Mouse (Mus musculus) forebrain, embryonic 15.5 days (tissue): ENCODE results near the gene Tab1. TPM values are rescaled to one million over a fixed set of nuclear protein-coding genes. Genes with fewer than 3 reads are reported as not detected.

Experiments used
- ATAC-seq: fragments of 200-750 bp; cut with Nextera tagmentation; replicated peaks from 2 replicates; pipeline ENCODE4 v1.8.0; 2017; ENCODE audit warnings: mild to moderate bottlenecking, moderate TSS enrichment, moderate library complexity
- H3K27ac ChIP-seq: fragments of 300-500 bp; sonication (generic); replicated peaks from 2 replicates; pipeline ENCODE4 v1.5.1; 2015; ENCODE audit warnings: mild to moderate bottlenecking, inconsistent platforms
- H3K27me3 ChIP-seq: fragments of 300-500 bp; sonication (generic); 2 replicates; pipeline ENCODE4 v1.6.1; 2015; ENCODE audit warnings: inconsistent platforms
- H3K36me3 ChIP-seq: fragments of 300-500 bp; sonication (generic); 2 replicates; pipeline ENCODE4 v1.6.1; 2015; ENCODE audit warnings: mild to moderate bottlenecking, inconsistent platforms
- H3K4me1 ChIP-seq: fragments of 300-500 bp; sonication (generic); 2 replicates; pipeline ENCODE4 v1.6.1; 2015; ENCODE audit warnings: inconsistent platforms
- H3K4me2 ChIP-seq: fragments of 300-500 bp; sonication (generic); replicated peaks from 2 replicates; pipeline ENCODE4 v1.6.1; 2015; ENCODE audit warnings: mild to moderate bottlenecking, inconsistent platforms
- H3K4me3 ChIP-seq: fragments of 300-500 bp; sonication (generic); 2 replicates; pipeline ENCODE4 v1.5.1; 2015; ENCODE audit warnings: mild to moderate bottlenecking, inconsistent platforms
- H3K9ac ChIP-seq: fragments of 300-500 bp; sonication (generic); replicated peaks from 2 replicates; pipeline ENCODE4 v1.6.1; 2015; ENCODE audit warnings: mild to moderate bottlenecking, inconsistent platforms
- H3K9me3 ChIP-seq: fragments of 300-500 bp; sonication (generic); 2 replicates; pipeline ENCODE4 v1.6.1; 2016; ENCODE audit warnings: inconsistent platforms
- WGBS: fragments of 180-500 bp; shearing (Covaris S2); methylation state at CpG from one replicate; pipeline ENCODE4 v1.1.7; 2015; ENCODE audit warnings: mixed read lengths; 5-methylcytosine and 5-hydroxymethylcytosine counted together
- polyA plus RNA-seq: library from polyadenylated mRNA; unstranded; fragments of >200 nt; fragmentation: Nextera tagmentation; extraction: Ambion mirVana; gene quantifications from 2 replicates; pipeline ENCODE4 v1.2.1, GENCODE M21; 2015

Tab1 gene
- polyA plus RNA-seq, 1 experiment from 2014 or later = 41.1 TPM

GRCm38 (mm10) chr15:80173001-80173771 lies 40.3 kb downstream of the Tab1 start, which contains the start of gene Mgat3:
Mgat3 (plus strand) TSS chr15:80173721.
- Histone ChIP-seq H3K9ac (peak within 1 kb of the TSS; percentile 99), H3K27me3 (no peaks in the 10 kb centered on the region), H3K4me2 (peak within 1 kb of the TSS; percentile 85), H3K4me3 (peak within 1 kb of the TSS; percentile 79), H3K36me3 (no peaks in the 10 kb centered on the region), H3K27ac (peak within 1 kb of the TSS; percentile 93), H3K9me3 (no peaks in the 10 kb centered on the region), H3K4me1 (peaks cover 33% of the 10 kb centered on the region)
- 3% methylated on average over 34 of the region's 85 CpGs for WGBS
- ATAC-seq = peak; percentile 72

- H3K27me3 ChIP-seq = no peaks in the 10 kb centered on the region
- WGBS = under 1% methylated on average over 55 of the region's 60 CpGs
- H3K4me2 ChIP-seq = peak overlapping the region; percentile 85
- H3K36me3 ChIP-seq = no peaks in the 10 kb centered on the region
- peaks cover 33% of the 10 kb centered on the region for H3K4me1 ChIP-seq
- H3K27ac ChIP-seq = peak overlapping the region; percentile 93
- H3K4me3 ChIP-seq = peak overlapping the region; percentile 79
- ATAC-seq = peak; percentile 72
- H3K9me3 ChIP-seq = no peaks in the 10 kb centered on the region
- H3K9ac ChIP-seq = peak overlapping the region; percentile 99
Observed at GRCm38 (mm10) chr15:80173781-80174597, 41.1 kb downstream of the Tab1 start.

DNA sequence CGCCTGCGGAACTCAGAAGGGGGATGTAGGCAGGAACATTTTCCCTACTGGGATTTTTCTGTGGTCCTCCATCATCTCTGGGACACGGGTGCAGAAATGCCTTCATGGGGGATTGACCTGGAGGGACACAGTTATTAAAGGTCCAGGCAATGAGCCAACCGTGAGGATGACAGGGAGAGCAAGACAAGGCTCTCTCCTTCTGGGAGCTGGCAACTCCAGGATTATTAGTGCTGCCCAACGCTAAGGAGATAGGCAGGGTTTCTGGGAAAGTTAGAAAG lies 41.6 kb downstream of the Tab1 start:
- 0% methylated on average over 5 of the region's 5 CpGs for WGBS
- ATAC-seq = no peak

DNA sequence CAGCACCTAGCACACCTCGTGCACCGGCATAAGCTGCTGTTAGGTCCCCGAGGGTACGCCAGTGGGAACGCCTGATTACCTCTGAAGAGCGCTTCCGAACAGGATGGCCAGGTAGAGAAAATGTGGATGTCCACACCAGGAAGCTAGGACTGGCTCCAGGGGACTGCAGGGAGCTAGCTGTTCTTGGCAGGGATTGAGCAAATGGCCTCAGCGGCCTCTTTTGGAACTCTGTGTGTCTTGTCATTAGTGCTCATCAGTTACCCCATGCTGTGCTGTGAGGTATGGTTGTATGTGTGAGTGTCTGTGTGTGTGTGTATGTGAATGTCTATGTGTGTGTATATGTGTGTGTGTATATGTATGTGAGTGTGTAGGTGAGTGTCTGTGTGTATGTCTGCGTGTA lies 42.4 kb downstream of the Tab1 start:
- WGBS = 72% methylated on average over 9 of the region's 9 CpGs
- Histone ChIP-seq H3K4me3 (peak overlapping the region; percentile 79), H3K9me3 (no peaks in the 10 kb centered on the region), H3K9ac (no peak overlapping the region), H3K27ac (no peak overlapping the region), H3K4me2 (peak overlapping the region; percentile 85), H3K36me3 (no peaks in the 10 kb centered on the region), H3K4me1 (peaks cover 33% of the 10 kb centered on the region), H3K27me3 (no peaks in the 10 kb centered on the region)
- ATAC-seq = no peak

More for the DNA sequence above, 41.6 kb downstream of the Tab1 start:
- no peaks in the 10 kb centered on the region for H3K9me3 ChIP-seq
- peak overlapping the region; percentile 79 for H3K4me3 ChIP-seq
- peak overlapping the region; percentile 85 for H3K4me2 ChIP-seq
- no peaks in the 10 kb centered on the region for H3K36me3 ChIP-seq
- H3K4me1 ChIP-seq = peaks cover 33% of the 10 kb centered on the region
- H3K9ac ChIP-seq = peak overlapping the region; percentile 99
- no peaks in the 10 kb centered on the region for H3K27me3 ChIP-seq
- peak overlapping the region; percentile 93 for H3K27ac ChIP-seq

DNA sequence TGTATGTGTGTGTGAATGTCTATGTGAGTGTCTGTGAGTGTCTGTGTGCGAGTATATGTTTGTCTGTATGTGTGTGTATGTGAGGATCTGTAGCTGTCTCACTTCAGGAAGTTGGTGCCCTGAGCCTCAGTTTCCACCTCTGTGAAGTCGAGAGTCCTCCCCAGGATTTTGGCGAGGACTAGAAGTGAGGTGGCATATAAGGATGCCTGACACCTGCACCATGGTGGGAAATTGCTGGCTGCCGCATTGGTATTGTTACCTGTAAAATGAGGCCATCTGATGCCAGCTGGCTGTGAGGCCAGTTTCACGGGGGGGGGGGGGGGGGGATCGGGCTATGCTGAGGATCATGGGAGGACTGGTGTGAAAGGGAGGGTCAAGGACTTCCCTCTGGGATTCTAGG lies 42.8 kb downstream of the Tab1 start:
- Histone ChIP-seq H3K27me3 (no peaks in the 10 kb centered on the region), H3K9me3 (no peaks in the 10 kb centered on the region), H3K4me3 (no peak overlapping the region), H3K9ac (no peak overlapping the region), H3K4me2 (peak overlapping the region; percentile 85), H3K36me3 (no peaks in the 10 kb centered on the region), H3K27ac (no peak overlapping the region), H3K4me1 (peaks cover 33% of the 10 kb centered on the region)
- WGBS = 61% methylated on average over 6 of the region's 6 CpGs
- ATAC-seq = no peak

DNA sequence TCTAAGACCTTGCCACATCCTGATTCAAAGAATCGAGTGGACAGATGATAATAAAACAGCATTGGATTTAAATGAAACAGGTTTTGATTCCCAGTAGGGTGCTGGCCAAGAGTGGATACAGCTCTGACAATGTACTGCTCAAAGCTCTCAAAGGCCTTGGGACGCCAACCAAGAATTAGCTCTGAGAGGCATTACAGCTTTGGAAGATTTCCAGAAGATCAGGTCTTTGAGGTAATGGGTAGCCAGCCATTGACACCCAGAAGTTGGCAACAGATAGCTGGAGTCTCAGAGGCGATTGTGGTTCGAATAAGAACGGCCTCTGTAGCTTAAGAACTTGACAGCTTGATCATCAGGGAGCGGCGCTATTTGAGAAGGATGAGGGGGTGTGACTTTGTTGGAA lies 48.6 kb downstream of the Tab1 start:
- no peak for ATAC-seq
- H3K9ac ChIP-seq = no peak overlapping the region
- H3K27ac ChIP-seq = no peak overlapping the region
- no peaks in the 10 kb centered on the region for H3K9me3 ChIP-seq
- no peak overlapping the region for H3K4me3 ChIP-seq
- no peak overlapping the region for H3K4me2 ChIP-seq
- no peaks in the 10 kb centered on the region for H3K36me3 ChIP-seq
- H3K27me3 ChIP-seq = no peaks in the 10 kb centered on the region
- H3K4me1 ChIP-seq = 0 out of 2 replicates have a peak, but pooled peaks cover 4% of the 10 kb centered on the region
- 72% methylated on average over 7 of the region's 7 CpGs for WGBS

GRCm38 (mm10) chr15:80182072-80182700 lies 49.3 kb downstream of the Tab1 start:
- H3K4me3 ChIP-seq = no peak overlapping the region
- no peaks in the 10 kb centered on the region for H3K27me3 ChIP-seq
- WGBS = 95% methylated on average over 4 of the region's 4 CpGs
- H3K9me3 ChIP-seq = no peaks in the 10 kb centered on the region
- H3K9ac ChIP-seq = no peak overlapping the region
- no peak for ATAC-seq
- no peaks in the 10 kb centered on the region for H3K36me3 ChIP-seq
- H3K4me1 ChIP-seq = no peaks in the 10 kb centered on the region
- no peak overlapping the region for H3K4me2 ChIP-seq
- H3K27ac ChIP-seq = no peak overlapping the region

DNA sequence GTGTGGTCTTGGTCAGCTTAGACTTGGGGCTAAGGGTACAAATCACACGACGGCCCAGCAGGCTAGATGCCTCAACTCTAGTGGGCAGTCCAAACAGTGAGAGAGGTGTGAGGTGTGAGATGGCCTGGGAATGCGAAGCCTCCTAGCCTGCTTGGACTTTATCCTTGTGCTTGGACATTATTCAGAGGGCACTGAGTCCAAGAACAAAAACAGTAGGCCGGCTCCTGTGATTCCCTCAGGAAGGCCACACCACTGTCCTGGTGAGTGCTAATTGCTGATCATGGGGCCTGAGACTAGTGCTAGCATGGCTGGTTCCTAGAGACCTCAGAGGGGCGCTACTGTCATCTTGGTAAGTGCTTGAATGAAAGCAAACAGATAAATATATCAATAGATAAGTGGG lies 56.0 kb downstream of the Tab1 start:
- Histone ChIP-seq H3K27me3 (no peaks in the 10 kb centered on the region), H3K4me1 (no peaks in the 10 kb centered on the region), H3K4me2 (no peak overlapping the region), H3K9me3 (no peaks in the 10 kb centered on the region), H3K4me3 (no peak overlapping the region), H3K27ac (no peak overlapping the region), H3K36me3 (no peaks in the 10 kb centered on the region), H3K9ac (no peak overlapping the region)
- WGBS = 88% methylated on average over 5 of the region's 5 CpGs
- ATAC-seq = no peak

GRCm38 (mm10) chr15:80190075-80190474 lies 57.1 kb downstream of the Tab1 start:
- Histone ChIP-seq H3K4me1 (no peaks in the 10 kb centered on the region), H3K27ac (no peak overlapping the region), H3K27me3 (no peaks in the 10 kb centered on the region), H3K36me3 (no peaks in the 10 kb centered on the region), H3K9me3 (no peaks in the 10 kb centered on the region), H3K4me3 (no peak overlapping the region), H3K9ac (no peak overlapping the region), H3K4me2 (no peak overlapping the region)
- 64% methylated on average over 4 of the region's 4 CpGs for WGBS
- ATAC-seq = no peak

DNA sequence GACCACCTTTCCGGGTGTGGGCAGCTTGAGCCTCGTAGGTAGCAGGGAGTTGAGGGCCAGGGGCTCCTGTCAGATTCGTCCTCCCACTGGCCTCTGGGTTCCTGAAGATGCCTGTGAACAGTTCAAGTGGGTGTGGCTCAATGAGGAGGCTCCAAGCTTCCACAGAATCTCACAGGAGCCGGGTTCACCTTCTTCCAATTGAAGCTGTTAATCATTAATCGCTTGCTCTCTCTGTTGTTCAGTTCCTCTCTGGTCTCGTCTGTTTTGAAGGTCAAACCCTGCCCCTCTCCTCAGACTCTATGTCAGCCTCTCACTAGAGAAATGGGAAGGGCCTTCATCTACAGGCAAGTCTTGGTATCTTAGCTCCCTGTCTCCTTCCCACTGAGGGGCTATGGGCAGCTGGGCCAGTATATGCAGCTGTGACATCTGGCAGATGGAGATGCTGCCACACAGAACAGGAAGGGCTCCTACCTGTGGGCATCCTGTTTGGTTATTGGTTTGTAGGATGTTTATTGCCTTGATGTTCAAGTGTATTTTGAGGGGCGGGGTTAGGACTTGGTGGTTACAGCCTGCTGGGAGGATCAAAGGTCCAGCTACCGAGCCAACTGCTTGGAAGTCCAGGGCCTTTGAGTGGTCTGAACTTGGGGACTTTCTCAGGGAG lies 58.8 kb downstream of the Tab1 start:
- H3K36me3 ChIP-seq = no peaks in the 10 kb centered on the region
- no peak for ATAC-seq
- H3K27me3 ChIP-seq = no peaks in the 10 kb centered on the region
- no peak overlapping the region for H3K9ac ChIP-seq
- H3K4me3 ChIP-seq = no peak overlapping the region
- 80% methylated on average over 8 of the region's 8 CpGs for WGBS
- H3K9me3 ChIP-seq = no peaks in the 10 kb centered on the region
- no peak overlapping the region for H3K4me2 ChIP-seq
- H3K27ac ChIP-seq = no peak overlapping the region
- no peaks in the 10 kb centered on the region for H3K4me1 ChIP-seq

GRCm38 (mm10) chr15:80192246-80192585 lies 59.3 kb downstream of the Tab1 start:
- Histone ChIP-seq H3K4me2 (no peak overlapping the region), H3K27me3 (no peaks in the 10 kb centered on the region), H3K36me3 (no peaks in the 10 kb centered on the region), H3K4me1 (no peaks in the 10 kb centered on the region), H3K27ac (no peak overlapping the region), H3K9me3 (no peaks in the 10 kb centered on the region), H3K4me3 (no peak overlapping the region), H3K9ac (no peak overlapping the region)
- 92% methylated on average over 6 of the region's 6 CpGs for WGBS
- ATAC-seq = no peak

DNA sequence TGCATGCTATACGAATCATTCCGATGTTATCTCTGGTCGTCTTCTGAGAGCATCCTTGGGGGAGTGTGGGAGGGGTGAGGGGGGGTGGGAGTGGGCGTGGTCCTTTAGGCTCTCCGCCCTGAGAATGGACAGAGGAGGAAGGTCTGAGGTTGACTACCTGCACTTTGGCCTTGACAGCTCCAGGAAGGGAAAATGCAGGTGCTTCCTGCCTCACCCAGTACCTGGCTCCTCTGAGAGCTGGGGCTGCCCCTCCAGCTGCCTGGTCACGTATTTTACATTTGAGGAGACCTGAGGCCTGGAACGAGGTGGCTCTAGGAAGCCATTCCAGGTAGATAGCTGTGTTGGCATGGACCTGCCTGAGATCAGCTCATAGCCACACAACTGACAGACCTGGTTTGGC lies 59.9 kb downstream of the Tab1 start:
- Histone ChIP-seq H3K9me3 (no peaks in the 10 kb centered on the region), H3K9ac (no peak overlapping the region), H3K4me3 (no peak overlapping the region), H3K36me3 (no peaks in the 10 kb centered on the region), H3K27me3 (no peaks in the 10 kb centered on the region), H3K4me1 (no peaks in the 10 kb centered on the region), H3K27ac (no peak overlapping the region), H3K4me2 (no peak overlapping the region)
- no peak for ATAC-seq
- WGBS = 90% methylated on average over 7 of the region's 7 CpGs
